Mouse (Mus musculus) ES-Bruce4 (cell line): ENCODE measurements around the gene Rnd2. TPM values are rescaled to one million over a fixed set of nuclear protein-coding genes. Genes with fewer than 3 reads are reported as not detected.
A peak's percentile ranks its signal among the peaks of the same experiment; 100 is the strongest.

ENCODE experiments used
- H3K27ac ChIP-seq: 2 replicates; pipeline ENCODE4 v1.5.1; 2012; ENCODE audit warnings: low read length, inconsistent platforms; ENCODE audit not compliant: insufficient read depth
- H3K27me3 ChIP-seq: 2 replicates; pipeline ENCODE4 v1.6.1; 2012; ENCODE audit warnings: mild to moderate bottlenecking, low read length, inconsistent platforms; ENCODE audit not compliant: control insufficient read depth, poor library complexity, insufficient read depth, severe bottlenecking
- H3K36me3 ChIP-seq: 2 replicates; pipeline ENCODE4 v1.6.1; 2012; ENCODE audit warnings: inconsistent platforms, mild to moderate bottlenecking, low read length, moderate library complexity; ENCODE audit not compliant: control insufficient read depth, poor library complexity, insufficient read depth, severe bottlenecking
- H3K4me1 ChIP-seq: one replicate; pipeline ENCODE4 v1.8.1; 2011; ENCODE audit warnings: low read length; ENCODE audit not compliant: control insufficient read depth, insufficient read depth
- H3K4me3 ChIP-seq: 2 replicates; pipeline ENCODE4 v1.5.1; 2011; ENCODE audit warnings: low read depth, mild to moderate bottlenecking, low read length
- H3K9ac ChIP-seq: 2 replicates; pipeline ENCODE4 v1.6.1; 2012; ENCODE audit warnings: low read depth, mild to moderate bottlenecking, inconsistent platforms; ENCODE audit not compliant: poor library complexity, severe bottlenecking
- H3K9me3 ChIP-seq: replicated peaks from 2 replicates; pipeline ENCODE4 v1.6.1; 2012; ENCODE audit warnings: mild to moderate bottlenecking, low read length, inconsistent platforms; ENCODE audit not compliant: control insufficient read depth, poor library complexity, insufficient read depth, severe bottlenecking
- CTCF ChIP-seq: IDR thresholded peaks from one replicate; pipeline ENCODE4 v1.8.1; 2011; ENCODE audit warnings: low read depth, low read length
- EP300 ChIP-seq: IDR thresholded peaks from 2 replicates; pipeline ENCODE4 v1.6.1; 2011; ENCODE audit warnings: low read depth, low read length; ENCODE audit not compliant: insufficient read depth
- POLR2A ChIP-seq: IDR thresholded peaks from one replicate; pipeline ENCODE4 v1.8.1; 2011; ENCODE audit warnings: low read length; ENCODE audit not compliant: insufficient read depth
- polyA plus RNA-seq: library from polyadenylated mRNA; stranded (reverse); fragments of >200 nt; gene quantifications from 2 replicates; pipeline ENCODE4 v1.2.4, GENCODE M21; 2011; ENCODE audit warnings: low read depth; ENCODE audit not compliant: missing spikeins, insufficient read depth, insufficient read length

Rnd2 gene
- polyA plus RNA-seq, 1 experiment, result 11.2 TPM

DNA sequence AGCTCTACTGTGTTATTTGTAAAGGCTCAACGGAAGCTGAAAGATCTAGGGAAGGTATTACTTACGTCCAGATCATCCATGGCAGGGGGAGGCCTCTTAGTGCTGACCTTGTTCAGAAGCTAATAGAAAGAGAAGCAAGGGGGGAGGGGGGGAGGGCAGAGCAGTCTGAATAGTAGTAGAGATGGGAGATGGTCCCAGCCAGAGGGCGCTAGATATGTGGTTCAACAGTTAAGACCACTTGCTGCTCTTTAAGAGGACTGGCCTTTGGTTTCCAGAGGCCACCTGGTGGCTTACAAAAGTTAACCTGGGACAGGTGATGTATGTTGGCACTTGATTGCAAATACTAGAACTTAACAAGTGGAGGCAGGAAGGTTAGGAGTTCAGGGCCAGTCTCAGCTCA is 45.2 kb upstream of the Rnd2 start:
- Histone ChIP-seq H3K9me3 (no peaks in the 10 kb centered on the region), H3K9ac (no peak overlapping the region), H3K27ac (no peak overlapping the region), H3K4me1 (no peaks in the 10 kb centered on the region), H3K27me3 (no peaks in the 10 kb centered on the region), H3K36me3 (no peaks in the 10 kb centered on the region), H3K4me3 (no peak overlapping the region)
- no peak for TF ChIP-seq EP300
- TF ChIP-seq POLR2A, result no peak
- TF ChIP-seq CTCF, result peak; percentile 64

DNA sequence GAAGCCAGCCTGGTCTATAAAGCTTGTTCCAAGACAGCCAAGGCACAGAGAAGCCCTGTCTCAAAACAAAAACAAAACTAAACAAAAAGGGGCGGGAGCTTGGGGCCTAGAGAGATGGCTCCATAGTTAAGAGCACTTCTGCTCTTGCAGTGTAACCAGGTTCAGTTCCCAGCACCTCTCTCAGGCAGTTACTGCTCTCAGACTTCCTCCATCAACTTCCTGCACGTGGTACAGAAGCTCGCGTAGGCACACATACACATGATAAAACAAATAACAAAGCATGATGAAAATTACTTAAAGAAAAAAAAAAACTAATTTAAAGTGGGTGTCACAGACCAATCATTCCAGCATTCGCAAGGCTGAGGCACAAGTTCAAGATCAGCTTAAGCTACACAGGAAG is 44.7 kb upstream of the Rnd2 start:
- Histone ChIP-seq H3K9ac (no peak overlapping the region), H3K4me3 (no peak overlapping the region), H3K27ac (no peak overlapping the region), H3K9me3 (no peaks in the 10 kb centered on the region), H3K36me3 (no peaks in the 10 kb centered on the region), H3K27me3 (no peaks in the 10 kb centered on the region), H3K4me1 (no peaks in the 10 kb centered on the region)
- TF ChIP-seq POLR2A (no peak), EP300 (no peak), CTCF (no peak)

DNA sequence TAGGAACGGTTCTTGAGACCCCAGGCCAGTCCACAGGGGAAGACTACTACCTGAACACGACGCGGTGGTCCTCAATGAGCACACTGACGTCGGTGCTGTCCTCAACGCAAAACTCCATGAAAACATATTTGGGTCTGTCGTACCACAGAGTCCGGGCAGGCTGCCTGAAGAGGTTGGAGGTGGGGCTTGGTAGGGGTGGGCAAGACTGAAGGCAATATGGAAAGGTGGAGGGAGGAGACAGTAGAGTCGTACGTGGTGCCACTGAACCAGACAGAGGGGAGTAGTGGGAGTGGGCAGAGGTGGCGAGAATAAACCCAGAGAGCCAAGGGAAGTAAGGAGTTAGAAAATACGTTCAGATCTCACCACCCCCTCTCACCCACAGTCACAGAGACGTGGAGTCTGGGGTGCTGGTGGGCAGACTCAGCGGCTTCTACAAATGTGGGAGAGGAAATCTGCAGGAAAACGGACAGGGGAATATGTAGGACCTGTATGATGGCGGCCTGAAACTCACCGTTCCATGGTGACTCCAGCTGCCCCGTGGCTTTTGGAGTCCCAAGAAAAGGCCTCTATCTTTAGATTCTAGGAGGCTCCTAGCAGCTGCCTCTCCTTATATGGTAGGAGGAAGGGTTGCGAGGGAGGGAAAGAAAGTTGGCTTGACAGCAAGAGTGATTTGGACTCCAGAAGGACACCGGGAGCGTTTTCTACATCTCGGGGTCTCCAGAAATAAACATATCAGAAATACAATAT is 40.5 kb upstream of the Rnd2 start, which contains the start of gene Gm27029:
TSS of gene Gm27029 (minus strand) at position 692 of the 747 bp plus-strand sequence.
- H3K36me3 ChIP-seq, result no peaks in the 10 kb centered on the region
- no peak for TF ChIP-seq CTCF
- TF ChIP-seq EP300, result no peak
- TF ChIP-seq POLR2A, result no peak
- H3K9ac ChIP-seq, result peak within 1 kb of the TSS; percentile 55
- no peaks in the 10 kb centered on the region for H3K4me1 ChIP-seq
- H3K9me3 ChIP-seq, result no peaks in the 10 kb centered on the region
- no peaks in the 10 kb centered on the region for H3K27me3 ChIP-seq
- H3K27ac ChIP-seq, result peak within 1 kb of the TSS; percentile 16; the same call in 1 of the 2 replicates
- H3K4me3 ChIP-seq, result peak within 1 kb of the TSS; percentile 74

DNA sequence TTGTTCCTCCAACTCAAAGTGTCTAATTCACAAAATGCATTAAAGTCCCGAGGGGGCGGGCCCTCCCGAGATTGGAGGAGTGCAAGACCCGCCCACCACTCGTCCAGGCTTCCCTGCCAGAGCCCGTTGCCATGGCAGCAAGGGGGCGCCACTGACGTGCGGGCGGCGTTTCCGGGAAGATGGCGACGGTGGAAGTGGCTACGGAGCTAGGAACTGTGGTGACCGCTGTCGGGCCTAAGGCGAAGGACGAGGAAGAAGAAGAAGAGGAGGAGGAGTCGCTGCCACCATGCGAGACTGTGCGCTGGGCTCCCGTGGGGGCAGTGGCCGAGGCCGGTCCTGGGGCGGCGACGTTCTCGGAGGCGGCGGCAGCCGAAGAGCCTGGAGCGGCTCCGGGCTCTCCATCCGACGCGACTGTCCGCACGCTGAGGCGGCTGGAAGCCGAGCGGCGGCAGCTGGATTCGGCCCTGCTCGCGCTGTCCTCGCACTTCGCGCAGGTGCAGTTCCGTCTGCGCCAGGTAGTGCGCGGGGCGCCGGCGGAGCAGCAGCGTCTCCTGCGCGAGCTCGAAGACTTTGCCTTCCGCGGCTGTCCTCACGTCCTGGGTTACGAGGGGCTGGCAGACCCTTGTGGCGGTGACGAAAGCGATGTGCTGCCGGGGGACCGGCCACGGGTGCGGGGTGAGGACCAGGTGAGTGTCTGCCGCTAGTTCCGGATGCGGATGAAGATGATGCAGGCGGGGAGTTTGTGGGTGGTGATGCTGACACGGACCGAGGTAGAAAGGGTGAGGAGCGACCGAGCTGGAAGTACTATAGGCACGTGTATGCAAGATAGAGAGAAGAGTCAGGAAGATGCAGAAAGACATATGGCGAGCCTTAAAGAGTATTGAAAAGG is 39.6 kb upstream of the Rnd2 start, which contains the start of the genes Rundc1 and Ptges3l:
TSS of gene Rundc1 (plus strand) at position 161 of the 889 bp plus-strand sequence.
TSS of gene Ptges3l (minus strand) at position 409 of the 889 bp plus-strand sequence.
- H3K4me3 ChIP-seq, result peak within 1 kb of the TSS; percentile 74
- H3K4me1 ChIP-seq, result no peaks in the 10 kb centered on the region
- H3K9me3 ChIP-seq, result no peaks in the 10 kb centered on the region
- H3K27ac ChIP-seq, result peak within 1 kb of the TSS; percentile 16; the same call in 1 of the 2 replicates
- no peaks in the 10 kb centered on the region for H3K27me3 ChIP-seq
- H3K36me3 ChIP-seq, result no peaks in the 10 kb centered on the region
- no peak for TF ChIP-seq POLR2A
- peak; percentile 13 for TF ChIP-seq CTCF
- TF ChIP-seq EP300, result no peak
- H3K9ac ChIP-seq, result peak within 1 kb of the TSS; percentile 55

DNA sequence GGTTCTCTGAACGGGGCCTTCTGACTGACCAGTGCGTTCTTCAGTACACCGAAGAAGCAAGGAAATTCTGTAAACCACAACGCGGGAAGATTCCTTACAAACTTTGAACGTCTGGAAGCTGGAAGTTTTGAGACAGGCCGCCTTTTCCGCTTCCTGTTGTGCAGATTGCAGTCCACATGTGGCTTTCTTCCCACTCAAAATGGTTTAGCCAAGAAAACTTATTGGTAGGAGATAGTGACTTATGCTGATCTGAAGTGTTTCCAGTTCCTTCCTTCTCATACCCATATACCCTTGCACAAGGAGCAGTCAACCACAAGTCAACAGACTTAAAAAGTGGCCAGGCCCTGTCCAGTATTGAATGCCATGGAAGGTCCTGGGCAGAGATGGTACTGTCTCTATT is 38.6 kb upstream of the Rnd2 start:
- H3K27ac ChIP-seq, result no peak overlapping the region
- H3K4me3 ChIP-seq, result no peak overlapping the region
- TF ChIP-seq POLR2A, result no peak
- TF ChIP-seq CTCF, result no peak
- TF ChIP-seq EP300, result no peak
- no peaks in the 10 kb centered on the region for H3K36me3 ChIP-seq
- no peaks in the 10 kb centered on the region for H3K9me3 ChIP-seq
- H3K9ac ChIP-seq, result no peak overlapping the region
- H3K4me1 ChIP-seq, result no peaks in the 10 kb centered on the region
- no peaks in the 10 kb centered on the region for H3K27me3 ChIP-seq
